29 mouse cellular contexts compared by ENCODE assay signal in the genomic region with DNA sequence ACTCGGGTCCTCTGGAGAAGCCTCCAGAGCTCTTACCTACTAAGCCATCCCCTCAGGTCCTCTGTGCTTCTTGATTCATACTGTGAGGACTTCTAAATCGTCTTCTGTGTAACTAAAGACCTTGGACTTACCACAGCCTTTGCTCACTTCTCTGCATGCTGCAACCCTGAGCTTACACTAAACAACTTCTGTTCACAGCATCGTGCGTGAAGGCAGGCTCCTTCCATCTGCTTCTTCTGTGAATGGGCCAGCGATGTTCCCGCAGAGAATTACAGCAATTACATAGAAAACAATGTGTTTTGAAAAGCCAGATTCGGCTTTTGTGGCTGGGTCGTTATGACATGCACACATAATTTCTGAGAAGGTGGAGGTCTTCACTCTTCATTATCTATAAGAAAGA. TPM values are rescaled to one million over a fixed set of nuclear protein-coding genes. Genes with fewer than 3 reads are reported as not detected.
DNase-seq lines count a peak whose midpoint lies in the region; ATAC-seq and TF ChIP-seq lines count a peak whose summit lies in the region.
"Had no signal": no experiment of that assay in that cellular context is flagged by ENCODE, and none has a peak within 500 bp of the region (broad histone marks: within the 10 kb centered on the region; RNA-seq: fewer than 3 reads in every experiment).

No protein-coding gene starts in this region.

- H3K27me3 ChIP-seq in forebrain, embryonic 13.5 days, result no peaks in the 10 kb centered on the region
- no peaks in the 10 kb centered on the region for H3K27me3 ChIP-seq in forebrain, embryonic 10.5 days (ENCODE audit: poor library complexity, severe bottlenecking)
- H3K27me3 ChIP-seq in forebrain, postnatal 0 days (ENCODE audit: insufficient read depth, low read length), result no peaks in the 10 kb centered on the region
- no peaks in the 10 kb centered on the region; the same call in 1 of the 2 replicates for H3K27me3 ChIP-seq in midbrain, embryonic 13.5 days
- H3K27me3 ChIP-seq: embryonic facial prominence, embryonic 13.5 days; hindbrain, embryonic 12.5 days; hindbrain, embryonic 15.5 days had no signal

- no peak for TF ChIP-seq CTCF in forebrain, postnatal 0 days (IDR thresholded peaks at IDR 0.05; ENCODE audit: low read depth)

- no peak overlapping the region for H3K4me3 ChIP-seq in forebrain, embryonic 13.5 days
- H3K4me3 ChIP-seq in forebrain, embryonic 10.5 days, result no peak overlapping the region
- H3K4me3 ChIP-seq in forebrain, postnatal 0 days (ENCODE audit: low read depth, low read length), result no peak overlapping the region
- no peak overlapping the region for H3K4me3 ChIP-seq in midbrain, embryonic 13.5 days (replicated peaks)
- H3K4me3 ChIP-seq: embryonic facial prominence, embryonic 10.5 days; embryonic facial prominence, embryonic 13.5 days; heart, adult 2 months; heart, embryonic 10.5 days; heart, embryonic 13.5 days; hindbrain, embryonic 12.5 days; hindbrain, embryonic 15.5 days had no signal

- peak overlapping the region; percentile 12; the same call in 1 of the 2 replicates for H3K27ac ChIP-seq in forebrain, embryonic 13.5 days
- no peak overlapping the region for H3K27ac ChIP-seq in forebrain, embryonic 10.5 days
- H3K27ac ChIP-seq in forebrain, postnatal 0 days (ENCODE audit: low read depth, low read length), result peak overlapping the region; percentile 57
- no peak overlapping the region for H3K27ac ChIP-seq in midbrain, embryonic 13.5 days
- H3K27ac ChIP-seq: embryonic facial prominence, embryonic 10.5 days; embryonic facial prominence, embryonic 13.5 days; heart, adult 2 months; heart, embryonic 10.5 days; heart, embryonic 13.5 days; hindbrain, embryonic 12.5 days; hindbrain, embryonic 15.5 days had no signal

- DNase-seq in forebrain, embryonic 10.5 days (ENCODE audit: extremely low spot score, low spot score), result no peak
- no peak for DNase-seq in frontal cortex, postnatal 10 days (ENCODE audit: low spot score in 2 of 2)
- DNase-seq in brain, adult 2 months (ENCODE audit: low read depth, low spot score), result peak; percentile 58
- DNase-seq in forebrain, postnatal 0 days, result peak; percentile 72
- DNase-seq: adrenal gland, adult 8-10 months; adrenal gland, postnatal 25 days; cerebellum, adult 11 months; cerebellum, adult 2 months; cerebellum, adult 9-11 months; cerebellum, postnatal 25 days; embryo, embryonic 11 days; gastrocnemius, postnatal 10 days; gastrocnemius, postnatal 36 days; heart, adult 2 months; heart, postnatal 14 days had no signal

- ATAC-seq in forebrain, embryonic 13.5 days, result no peak
- ATAC-seq in frontal cortex, adult (ENCODE audit: low TSS enrichment), result peak; percentile 28; the same call in 1 of the 2 replicates
- peak; percentile 77 for ATAC-seq in forebrain, postnatal 0 days
- no peak for ATAC-seq in midbrain, embryonic 13.5 days
- ATAC-seq: activated CD4-positive, CD25-positive, alpha-beta regulatory T cell, adult 4 months; intestine, postnatal 0 days had no signal

- no peak overlapping the region for H3K9ac ChIP-seq in forebrain, embryonic 13.5 days
- H3K9ac ChIP-seq in forebrain, postnatal 0 days, result no peak overlapping the region; the same call in 1 of the 2 replicates
- H3K9ac ChIP-seq in midbrain, embryonic 13.5 days (replicated peaks), result no peak overlapping the region
- H3K9ac ChIP-seq: embryonic facial prominence, embryonic 13.5 days; heart, embryonic 13.5 days; hindbrain, embryonic 12.5 days; hindbrain, embryonic 15.5 days had no signal

- no peaks in the 10 kb centered on the region for H3K9me3 ChIP-seq in forebrain, embryonic 13.5 days (replicated peaks)
- no peaks in the 10 kb centered on the region for H3K9me3 ChIP-seq in forebrain, embryonic 10.5 days
- no peaks in the 10 kb centered on the region for H3K9me3 ChIP-seq in forebrain, postnatal 0 days (ENCODE audit: low read length)
- no peaks in the 10 kb centered on the region for H3K9me3 ChIP-seq in midbrain, embryonic 13.5 days
- H3K9me3 ChIP-seq: embryonic facial prominence, embryonic 10.5 days; embryonic facial prominence, embryonic 13.5 days; heart, embryonic 10.5 days; heart, embryonic 13.5 days; hindbrain, embryonic 12.5 days; hindbrain, embryonic 15.5 days had no signal

- no peaks in the 10 kb centered on the region for H3K36me3 ChIP-seq in forebrain, embryonic 13.5 days (ENCODE audit: poor library complexity, severe bottlenecking)
- H3K36me3 ChIP-seq in forebrain, embryonic 10.5 days (replicated peaks), result no peaks in the 10 kb centered on the region
- H3K36me3 ChIP-seq in forebrain, postnatal 0 days (ENCODE audit: insufficient read depth), result no peaks in the 10 kb centered on the region
- H3K36me3 ChIP-seq in midbrain, embryonic 13.5 days, result no peaks in the 10 kb centered on the region
- H3K36me3 ChIP-seq: embryonic facial prominence, embryonic 10.5 days; embryonic facial prominence, embryonic 13.5 days; heart, embryonic 10.5 days; heart, embryonic 13.5 days; hindbrain, embryonic 12.5 days; hindbrain, embryonic 15.5 days had no signal

- WGBS in forebrain, embryonic 13.5 days, result 49% methylated on average over 8 of the region's 8 CpGs
- WGBS in forebrain, embryonic 10.5 days, result 86% methylated on average over 8 of the region's 8 CpGs
- WGBS in forebrain, postnatal 0 days, result 35% methylated on average over 8 of the region's 8 CpGs
- 81% methylated on average over 8 of the region's 8 CpGs for WGBS in midbrain, embryonic 13.5 days

- H3K4me1 ChIP-seq in forebrain, embryonic 13.5 days, result peaks cover 8% of the 10 kb centered on the region; the same call in 1 of the 2 replicates
- peaks cover 7% of the 10 kb centered on the region; the same call in 1 of the 2 replicates for H3K4me1 ChIP-seq in forebrain, embryonic 10.5 days
- H3K4me1 ChIP-seq in forebrain, postnatal 0 days (ENCODE audit: insufficient read depth), result 0 out of 2 replicates have a peak, but pooled peaks cover 6% of the 10 kb centered on the region
- H3K4me1 ChIP-seq in midbrain, embryonic 13.5 days (replicated peaks), result no peaks in the 10 kb centered on the region

- no peak overlapping the region for H3K4me2 ChIP-seq in forebrain, embryonic 13.5 days
- no peak overlapping the region for H3K4me2 ChIP-seq in forebrain, postnatal 0 days (ENCODE audit: low read depth)
- H3K4me2 ChIP-seq in midbrain, embryonic 13.5 days (replicated peaks), result no peak overlapping the region
- H3K4me2 ChIP-seq: embryonic facial prominence, embryonic 13.5 days; heart, embryonic 13.5 days; hindbrain, embryonic 12.5 days; hindbrain, embryonic 15.5 days had no signal

RNA-seq across cellular contexts. Expression of gene Eif1b, which starts 8.9 kb away (rescaled TPM):
- polyA plus RNA-seq in forebrain, embryonic 13.5 days (2015; fragmentation: Nextera tagmentation; extraction: Ambion mirVana), result 434 and 500 TPM in 2 replicates
- 272 TPM in 2 replicates for polyA plus RNA-seq in forebrain, embryonic 10.5 days (2016; fragmentation: Nextera tagmentation; extraction: Ambion mirVana)
- total RNA-seq in forebrain, postnatal 0 days (2014; rRNA removed), result 128 and 168 TPM in 2 replicates
- 507 and 639 TPM in 2 replicates for polyA plus RNA-seq in forebrain, postnatal 0 days (2015; fragmentation: Nextera tagmentation; extraction: Ambion mirVana)
- 328 and 344 TPM in 2 replicates for polyA plus RNA-seq in midbrain, embryonic 13.5 days (2015; fragmentation: Nextera tagmentation; extraction: Ambion mirVana)

RNA-seq across cellular contexts. Expression of gene Entpd3, which starts 56.5 kb away (rescaled TPM):
- polyA plus RNA-seq in forebrain, embryonic 13.5 days (2015; fragmentation: Nextera tagmentation; extraction: Ambion mirVana), result 0.30 and 0.49 TPM in 2 replicates
- polyA plus RNA-seq in forebrain, embryonic 10.5 days (2016; fragmentation: Nextera tagmentation; extraction: Ambion mirVana), result 0.16 and 0.33 TPM in 2 replicates
- total RNA-seq in forebrain, postnatal 0 days (2014; rRNA removed), result 3.6 and 5.5 TPM in 2 replicates
- polyA plus RNA-seq in forebrain, postnatal 0 days (2015; fragmentation: Nextera tagmentation; extraction: Ambion mirVana), result 3.6 and 3.7 TPM in 2 replicates
- polyA plus RNA-seq in midbrain, embryonic 13.5 days (2015; fragmentation: Nextera tagmentation; extraction: Ambion mirVana), result 1.1 and 1.2 TPM in 2 replicates
- total RNA-seq: gastrocnemius, adult 18-20 months; gastrocnemius, postnatal 36 days; granulocyte monocyte progenitor cell, adult 5-6 weeks; hematopoietic stem cell, adult 5-6 weeks had no signal

Comparison
In these comparisons a context has a peak if more than half of its experiments do, and no peak if none do; other contexts are left out.
1. ATAC-seq: peak in frontal cortex, adult (single experiment) and forebrain, postnatal 0 days (single experiment); none in forebrain, embryonic 13.5 days (single experiment) and midbrain, embryonic 13.5 days (single experiment).
2. H3K27ac ChIP-seq: peak in forebrain, embryonic 13.5 days (single experiment) and forebrain, postnatal 0 days (single experiment); none in forebrain, embryonic 10.5 days (single experiment) and midbrain, embryonic 13.5 days (single experiment).
3. DNase-seq: peak in brain, adult 2 months (single experiment) and forebrain, postnatal 0 days (single experiment); none in forebrain, embryonic 10.5 days (single experiment) and frontal cortex, postnatal 10 days (0 of 2).